Mouse (Mus musculus) G1E (cell line): ENCODE measurements at regions not wholly inside any gene's neighbourhood (a gene's known extent, or its start where the extent isn't known, plus 50 kb on each side); places are given as distances from the start of the nearest gene placed in this dataset.

Source experiments
- ATAC-seq: 2 replicates; pipeline ENCODE4 v1.8.0; 2016; ENCODE audit warnings: mild to moderate bottlenecking; ENCODE audit not compliant: insufficient number of reproducible peaks, poor library complexity, low FRiP score, severe bottlenecking; ENCODE audit errors: extremely low read depth
- DNase-seq: peaks from one replicate; pipeline ENCODE4 v3.0.0; 2012; ENCODE audit warnings: low spot score
- H3K27me3 ChIP-seq: 2 replicates; pipeline ENCODE4 v1.6.1; 2012; ENCODE audit warnings: mild to moderate bottlenecking, low read length, inconsistent platforms; ENCODE audit not compliant: insufficient read depth
- H3K36me3 ChIP-seq: replicated peaks from 2 replicates; pipeline ENCODE3; 2012; ENCODE audit warnings: mild to moderate bottlenecking, inconsistent platforms
- H3K4me1 ChIP-seq: 2 replicates; pipeline ENCODE4 v1.6.1; 2012; ENCODE audit warnings: low read depth, low read length, inconsistent platforms, mixed read lengths; ENCODE audit not compliant: insufficient read depth
- H3K4me3 ChIP-seq: 2 replicates; pipeline ENCODE4 v1.5.1; 2012; ENCODE audit warnings: low read depth, mild to moderate bottlenecking, inconsistent platforms, low read length, moderate library complexity, mixed read lengths
- H3K9me3 ChIP-seq: replicated peaks from 2 replicates; pipeline ENCODE4 v1.6.1; 2012; ENCODE audit warnings: inconsistent platforms
- CTCF ChIP-seq: IDR thresholded peaks from 2 replicates; pipeline ENCODE4 v1.5.1; 2012; ENCODE audit warnings: low read depth, low read length, inconsistent platforms, mixed read lengths
- GATA1 ChIP-seq: IDR thresholded peaks from 2 replicates; pipeline ENCODE4 v1.6.1; 2012; ENCODE audit warnings: borderline replicate concordance, low read length, inconsistent platforms, mixed read lengths
- GATA2 ChIP-seq: IDR thresholded peaks from 2 replicates; pipeline ENCODE4 v1.6.1; 2012; ENCODE audit warnings: low read depth, low read length, inconsistent platforms, borderline replicate concordance
- POLR2AphosphoS5 ChIP-seq: IDR thresholded peaks from 2 replicates; pipeline ENCODE4 v1.6.1; 2012; ENCODE audit warnings: low read depth, low read length, inconsistent platforms; ENCODE audit not compliant: insufficient replicate concordance
- TAL1 ChIP-seq: conservative IDR thresholded peaks from 2 replicates; pipeline ENCODE4 v1.6.1; 2012; ENCODE audit warnings: low read depth, low read length, inconsistent platforms, mixed read lengths

DNA sequence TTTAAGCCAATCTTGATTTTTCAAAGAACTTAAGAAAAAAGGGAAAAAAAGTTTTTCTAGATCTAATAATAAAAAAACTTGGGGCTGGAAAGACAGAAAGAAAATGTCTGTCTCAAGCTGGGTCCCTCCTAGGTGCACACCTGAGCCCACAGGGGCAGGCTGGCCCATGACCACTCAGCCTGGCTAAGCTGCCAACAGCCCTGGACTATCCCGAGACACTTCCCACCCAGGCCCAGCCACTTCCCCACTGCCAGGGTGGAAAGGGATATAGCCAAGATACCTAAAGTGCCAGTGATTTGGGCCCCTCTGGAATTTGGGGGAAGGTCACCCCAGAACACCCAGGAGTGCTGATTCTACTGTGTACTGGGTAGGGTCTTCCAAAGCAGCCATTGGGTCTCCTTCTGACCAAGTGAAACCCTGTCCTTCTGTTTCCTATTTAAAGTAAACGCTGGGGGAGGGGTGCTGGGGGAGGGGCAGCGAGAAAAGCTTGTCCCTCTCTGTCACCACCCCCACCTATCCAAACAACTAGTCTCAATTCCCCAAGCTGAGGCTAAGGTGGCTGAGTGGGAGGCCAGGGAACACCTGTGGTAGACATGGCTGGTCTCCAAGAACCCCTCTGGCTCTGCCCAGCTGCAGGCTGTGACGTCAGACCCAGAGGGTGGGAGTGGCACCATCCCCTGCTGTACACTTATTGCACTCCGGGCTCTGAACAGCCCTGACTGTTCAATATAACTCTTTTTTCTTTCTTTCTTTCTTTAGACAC lies 62.6 kb downstream of the Mcfd2 start:
- no peak for TF ChIP-seq TAL1
- no peak for TF ChIP-seq GATA1
- TF ChIP-seq POLR2AphosphoS5, result no peak
- no peak for TF ChIP-seq CTCF
- no peak for TF ChIP-seq GATA2
- H3K9me3 ChIP-seq, result no peaks in the 10 kb centered on the region
- ATAC-seq, result peak; percentile 25; the same call in 1 of the 2 replicates

GRCm38 (mm10) chr17:87202490-87202889 lies 63.2 kb downstream of the Mcfd2 start:
- peak; percentile 48 for DNase-seq
- ATAC-seq, result peak; percentile 91
- H3K36me3 ChIP-seq, result no peaks in the 10 kb centered on the region
- no peaks in the 10 kb centered on the region for H3K9me3 ChIP-seq
- TF ChIP-seq TAL1 (no peak), POLR2AphosphoS5 (no peak), GATA1 (no peak), GATA2 (no peak)
- peaks cover 13% of the 10 kb centered on the region for H3K27me3 ChIP-seq
- peaks cover 28% of the 10 kb centered on the region for H3K4me1 ChIP-seq
- H3K4me3 ChIP-seq, result no peak overlapping the region; the same call in 1 of the 2 replicates

More for the DNA sequence above, 62.6 kb downstream of the Mcfd2 start:
- no peaks in the 10 kb centered on the region for H3K36me3 ChIP-seq
- H3K27me3 ChIP-seq, result peaks cover 9% of the 10 kb centered on the region
- H3K4me3 ChIP-seq, result peak overlapping the region; percentile 33; the same call in 1 of the 2 replicates
- DNase-seq, result peak; percentile 40
- H3K4me1 ChIP-seq, result peaks cover 28% of the 10 kb centered on the region

DNA sequence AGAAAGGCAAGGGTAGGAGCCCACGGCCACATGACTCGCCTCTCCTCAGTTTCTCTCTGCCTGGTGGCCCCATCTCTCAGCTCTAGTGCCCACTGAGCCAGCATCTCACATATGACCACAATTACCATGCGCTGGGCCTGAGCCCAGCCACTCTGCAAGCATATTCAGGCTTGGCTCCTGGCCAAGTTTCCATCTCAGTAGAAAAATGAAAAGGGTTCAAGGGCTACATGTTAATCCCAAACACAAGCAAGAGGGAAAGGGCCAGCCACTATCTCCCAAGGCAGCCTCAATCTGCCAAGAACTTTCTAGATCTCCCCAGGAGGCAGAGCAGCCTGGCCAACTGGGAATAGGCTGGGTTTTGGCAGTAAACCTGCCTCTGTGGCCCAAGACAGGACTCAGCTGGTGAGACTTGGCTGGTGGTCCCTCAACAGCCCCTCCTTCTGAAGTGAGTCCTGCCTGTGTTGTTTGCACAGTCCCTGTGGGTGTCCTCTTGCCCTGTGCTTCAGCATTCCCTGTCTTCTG lies 65.0 kb downstream of the Mcfd2 start:
- DNase-seq (no peak), ATAC-seq (no peak)
- TF ChIP-seq CTCF (no peak), TAL1 (no peak), POLR2AphosphoS5 (no peak), GATA1 (no peak), GATA2 (no peak)
- H3K4me1 ChIP-seq, result peaks cover 24% of the 10 kb centered on the region
- H3K9me3 ChIP-seq, result no peaks in the 10 kb centered on the region
- no peak overlapping the region for H3K4me3 ChIP-seq
- peaks cover 10% of the 10 kb centered on the region; the same call in 1 of the 2 replicates for H3K27me3 ChIP-seq
- H3K36me3 ChIP-seq, result no peaks in the 10 kb centered on the region

- no peak for TF ChIP-seq TAL1
- TF ChIP-seq GATA2, result no peak
- TF ChIP-seq GATA1, result no peak
- no peak for TF ChIP-seq CTCF
- DNase-seq (no peak), ATAC-seq (no peak)
- Histone ChIP-seq H3K4me3 (no peak overlapping the region), H3K4me1 (peaks cover 24% of the 10 kb centered on the region), H3K27me3 (peaks cover 10% of the 10 kb centered on the region; the same call in 1 of the 2 replicates), H3K36me3 (no peaks in the 10 kb centered on the region), H3K9me3 (no peaks in the 10 kb centered on the region)
Observed at GRCm38 (mm10) chr17:87200134-87200533, 65.6 kb downstream of the Mcfd2 start.

DNA sequence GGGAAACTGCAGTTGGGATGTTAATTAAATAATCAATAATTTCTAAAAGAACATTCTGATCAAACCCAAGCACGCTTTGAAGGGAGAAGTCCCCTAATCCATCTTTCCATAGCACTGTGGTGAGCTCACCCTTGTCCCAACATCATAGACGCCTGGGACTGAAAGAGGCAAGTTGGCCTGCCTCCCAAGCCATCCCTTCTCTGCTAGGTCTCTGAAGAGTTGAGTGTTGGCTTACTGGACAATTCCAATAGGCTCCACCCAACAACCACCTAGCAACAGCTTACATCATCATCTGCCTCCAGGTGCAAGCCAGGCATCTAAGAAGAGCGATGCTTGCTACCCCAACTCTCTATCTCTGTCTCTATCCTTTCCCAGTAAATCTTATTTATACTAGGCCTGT lies 66.6 kb downstream of the Mcfd2 start:
- Histone ChIP-seq H3K4me3 (no peak overlapping the region), H3K27me3 (peaks cover 16% of the 10 kb centered on the region), H3K36me3 (no peaks in the 10 kb centered on the region), H3K4me1 (peaks cover 24% of the 10 kb centered on the region), H3K9me3 (no peaks in the 10 kb centered on the region)
- ATAC-seq (no peak), DNase-seq (no peak)
- TF ChIP-seq POLR2AphosphoS5 (no peak), GATA2 (no peak), CTCF (no peak), GATA1 (no peak), TAL1 (no peak)

DNA sequence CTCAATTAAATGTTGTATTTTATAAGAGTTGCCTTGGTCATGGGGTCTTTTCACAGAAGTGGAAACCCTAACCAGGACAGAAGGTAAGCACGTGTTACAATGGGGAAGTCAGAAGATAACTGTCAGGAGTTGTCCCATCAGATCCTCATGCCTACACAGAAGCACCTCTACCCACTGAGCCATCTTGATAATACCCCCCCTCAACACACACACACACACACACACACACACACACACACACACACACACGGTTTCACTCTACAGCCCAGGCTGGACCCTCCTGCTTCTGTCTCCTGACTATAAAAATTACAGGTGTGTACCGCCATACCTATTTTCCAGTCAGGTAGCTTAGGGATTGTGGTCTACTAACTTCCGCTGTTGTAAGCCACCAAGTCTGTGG lies 68.3 kb downstream of the Mcfd2 start:
- H3K4me3 ChIP-seq, result no peak overlapping the region
- peaks cover 7% of the 10 kb centered on the region for H3K9me3 ChIP-seq
- peaks cover 11% of the 10 kb centered on the region for H3K4me1 ChIP-seq
- ATAC-seq (no peak), DNase-seq (no peak)
- peaks cover 22% of the 10 kb centered on the region for H3K27me3 ChIP-seq
- TF ChIP-seq CTCF, result no peak
- TF ChIP-seq TAL1, result no peak
- no peak for TF ChIP-seq GATA1
- TF ChIP-seq POLR2AphosphoS5, result no peak
- no peak for TF ChIP-seq GATA2
- no peaks in the 10 kb centered on the region for H3K36me3 ChIP-seq

DNA sequence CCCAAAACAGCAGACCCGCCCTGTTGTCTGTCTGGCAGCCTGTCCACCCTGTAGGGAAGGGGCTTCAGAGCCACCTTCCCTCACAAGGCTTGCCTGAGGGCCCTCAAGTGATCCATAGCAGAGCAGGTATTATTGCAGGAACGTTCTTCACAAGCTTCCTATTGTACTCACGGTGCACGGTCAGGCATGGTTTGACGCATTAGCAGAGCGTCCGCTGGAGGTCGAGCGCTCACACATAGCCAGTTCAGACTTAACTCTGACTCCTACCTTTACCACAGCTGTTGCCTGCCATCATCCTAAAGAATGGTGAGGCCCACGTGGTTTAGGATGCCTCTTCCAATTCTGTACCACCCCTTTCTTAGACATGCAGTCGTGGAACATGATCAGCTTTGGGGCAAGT lies 71.1 kb downstream of the Mcfd2 start:
- H3K27me3 ChIP-seq, result peaks cover 26% of the 10 kb centered on the region
- TF ChIP-seq CTCF (no peak), TAL1 (no peak), GATA2 (no peak), POLR2AphosphoS5 (no peak), GATA1 (no peak)
- H3K9me3 ChIP-seq, result peaks cover 11% of the 10 kb centered on the region
- H3K36me3 ChIP-seq, result no peaks in the 10 kb centered on the region
- H3K4me3 ChIP-seq, result no peak overlapping the region
- H3K4me1 ChIP-seq, result no peaks in the 10 kb centered on the region
- no peak for ATAC-seq
- DNase-seq, result no peak
